Mouse (Mus musculus) heart, postnatal 10 days (tissue): ENCODE measurements around the gene Gpr156. TPM values are rescaled to one million over a fixed set of nuclear protein-coding genes. Genes with fewer than 3 reads are reported as not detected.
A peak's percentile ranks its signal among the peaks of the same experiment; 100 is the strongest.

ENCODE experiments used
- DNase-seq, 2 experiments: peaks; one replicate each; pipeline ENCODE4 v3.0.0; 2021
- intact Hi-C: fragments of 180-260 bp; cut with DNase I; formaldehyde crosslinking; loops from one replicate; pipeline ENCODE4 v1.15.1; 2025
- total RNA-seq, 2 experiments: library from RNA; stranded (reverse); gene quantifications; 2 replicates each; pipeline ENCODE4 v1.2.3; 2021

Gpr156 gene
- total RNA-seq, 2 experiments from 2014 or later = 0.07 to 0.14 TPM

DNA sequence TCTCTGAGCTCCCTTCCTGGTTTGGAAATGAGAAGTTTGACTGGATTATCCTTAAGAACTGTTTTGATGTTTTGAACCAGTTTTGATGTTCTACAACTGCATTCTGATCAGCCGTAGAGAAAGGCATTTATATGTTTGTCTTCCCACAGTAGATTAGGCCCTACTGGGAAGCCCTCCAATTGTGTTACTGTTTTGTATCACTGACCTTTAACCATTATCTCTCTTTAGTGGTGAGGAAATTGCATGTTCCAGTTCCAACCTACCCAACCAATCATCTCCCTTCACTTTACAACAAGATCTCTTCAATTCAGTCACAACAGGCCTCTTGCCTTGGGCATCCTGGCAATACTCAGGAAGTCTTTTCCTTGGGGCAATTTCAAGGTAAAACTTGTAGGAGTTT, 5.2 kb upstream of the Gpr156 start:
- intact Hi-C loops = no loop called here
- no peak for DNase-seq

DNA sequence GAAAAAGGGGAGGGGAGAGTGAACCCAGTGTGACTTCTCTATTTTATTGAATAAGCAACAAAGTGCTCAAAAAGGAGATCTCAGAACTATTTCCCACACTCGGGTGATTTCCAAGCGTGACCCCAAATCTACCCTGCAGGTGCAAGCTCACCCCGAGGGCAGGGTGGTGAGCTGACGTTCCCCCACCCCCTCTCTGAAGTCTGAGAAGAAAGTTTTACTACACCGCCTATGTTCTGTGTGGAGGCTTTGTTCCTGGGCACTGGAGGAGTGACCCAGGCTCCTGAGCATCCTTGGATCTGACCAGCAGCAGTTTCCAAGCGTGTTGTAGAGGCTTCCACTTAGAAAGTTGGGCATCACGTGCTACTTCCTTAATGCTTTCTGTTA, 514 bp downstream of the Gpr156 start:
- no peak for DNase-seq
- intact Hi-C loops = no loop called here

DNA sequence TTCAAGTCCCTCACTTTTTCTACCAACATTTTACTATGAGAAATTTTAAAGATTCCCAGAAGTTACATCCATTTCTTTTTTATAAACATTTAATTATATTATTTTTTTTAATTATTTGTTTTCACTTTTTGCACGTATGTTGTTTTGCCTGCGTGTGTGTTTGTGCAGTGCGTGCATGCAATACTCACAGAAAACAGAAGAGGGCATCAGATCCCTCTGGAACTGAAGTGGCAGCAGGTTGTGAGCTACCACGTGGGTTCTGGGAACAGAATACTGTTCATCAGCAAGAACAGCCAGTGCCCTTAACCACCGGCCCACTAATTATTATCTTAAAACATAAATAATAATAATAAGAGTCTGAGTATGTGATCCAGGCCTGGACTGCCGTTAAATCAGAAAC, 2.7 kb downstream of the Gpr156 start:
- intact Hi-C loops = no loop called here
- no peak for DNase-seq

DNA sequence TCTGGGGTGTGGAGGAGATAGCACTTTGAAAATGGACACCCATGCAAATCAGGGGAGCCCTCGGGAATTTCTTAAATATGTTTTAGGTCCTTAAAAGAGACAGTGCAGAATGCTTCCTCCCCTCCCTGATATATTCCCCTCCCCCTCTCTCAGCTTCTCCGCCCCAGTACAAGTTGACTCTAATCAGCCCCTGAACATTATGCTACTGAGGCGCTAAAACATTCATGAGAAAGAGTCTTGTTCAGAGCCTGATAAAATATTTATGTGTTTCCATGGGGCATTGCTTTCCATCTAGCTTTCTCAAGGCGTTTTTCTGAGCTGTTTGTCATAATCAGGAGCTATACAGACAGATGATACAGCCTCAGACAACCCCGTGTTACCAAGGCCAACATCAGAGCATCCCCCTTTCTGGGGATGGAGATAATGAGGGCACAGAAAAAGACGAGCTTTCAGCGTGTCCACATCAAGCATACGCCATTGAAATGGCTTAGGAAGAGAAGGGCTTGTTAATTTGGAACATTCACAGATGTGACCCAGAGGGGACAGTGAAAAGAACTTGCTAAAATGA, 4.6 kb downstream of the Gpr156 start:
- no peak for DNase-seq
- intact Hi-C loops = no loop called here

DNA sequence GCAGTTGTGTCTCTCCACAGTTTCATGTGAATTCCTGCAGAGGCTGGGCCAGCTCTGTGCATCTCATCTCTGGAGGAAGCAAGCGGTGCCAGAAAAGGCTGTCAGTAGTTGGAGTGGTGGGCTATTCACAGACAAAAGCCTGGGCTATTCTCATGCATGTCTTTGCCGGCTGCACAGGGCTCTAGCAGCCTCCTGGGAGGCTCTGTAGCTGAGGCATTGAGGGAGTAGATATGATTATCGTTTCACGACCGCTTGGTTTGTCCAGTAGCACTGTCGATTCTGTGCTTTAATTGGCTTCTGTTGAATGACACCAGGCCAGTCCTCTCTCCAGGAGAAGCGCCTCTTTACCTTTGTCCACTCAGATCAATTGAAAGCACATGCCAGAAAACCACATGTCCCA, 9.8 kb downstream of the Gpr156 start:
- intact Hi-C loops = no loop called here
- no peak for DNase-seq

DNA sequence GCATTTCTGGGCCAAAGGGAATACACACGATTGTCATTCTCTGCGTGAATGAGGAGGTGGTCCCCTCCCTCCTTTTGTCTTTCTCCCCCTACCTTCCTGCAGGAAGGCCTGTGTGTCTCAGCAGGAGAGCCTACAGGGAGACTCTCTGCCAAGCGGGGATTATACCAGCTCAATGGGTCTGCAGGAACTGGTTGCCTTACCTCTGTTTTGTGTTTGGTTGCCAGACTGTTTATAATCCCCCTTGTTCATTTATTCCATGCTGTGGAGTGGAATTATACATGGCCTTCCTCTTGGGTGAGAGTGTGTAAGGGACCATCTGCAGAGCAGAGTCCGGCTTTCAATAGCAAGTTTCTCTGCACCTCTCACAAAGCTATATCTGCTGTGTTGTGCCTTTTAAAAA, 10.8 kb downstream of the Gpr156 start:
- DNase-seq = no peak
- intact Hi-C loops = no loop called here

DNA sequence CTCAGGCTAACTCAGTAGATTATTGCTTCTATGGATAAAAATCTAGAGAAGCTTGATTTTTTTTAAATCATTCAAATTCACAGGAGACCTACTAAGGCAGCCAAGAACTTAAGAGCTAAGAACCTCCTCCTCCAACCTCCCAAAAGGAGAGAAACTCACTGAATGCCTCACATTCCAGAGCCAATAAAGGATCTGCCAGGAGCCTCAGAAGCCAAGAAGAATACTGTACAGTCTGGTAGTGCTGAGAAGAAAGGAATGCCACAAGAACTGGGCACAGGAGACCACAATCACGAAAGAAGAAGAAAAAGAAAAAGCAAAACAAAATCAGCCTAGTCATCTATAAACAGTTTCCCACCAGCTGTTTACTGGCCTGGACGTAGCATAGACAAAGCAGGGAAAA, 12.7 kb downstream of the Gpr156 start:
- no peak for DNase-seq
- intact Hi-C loops = no loop called here

DNA sequence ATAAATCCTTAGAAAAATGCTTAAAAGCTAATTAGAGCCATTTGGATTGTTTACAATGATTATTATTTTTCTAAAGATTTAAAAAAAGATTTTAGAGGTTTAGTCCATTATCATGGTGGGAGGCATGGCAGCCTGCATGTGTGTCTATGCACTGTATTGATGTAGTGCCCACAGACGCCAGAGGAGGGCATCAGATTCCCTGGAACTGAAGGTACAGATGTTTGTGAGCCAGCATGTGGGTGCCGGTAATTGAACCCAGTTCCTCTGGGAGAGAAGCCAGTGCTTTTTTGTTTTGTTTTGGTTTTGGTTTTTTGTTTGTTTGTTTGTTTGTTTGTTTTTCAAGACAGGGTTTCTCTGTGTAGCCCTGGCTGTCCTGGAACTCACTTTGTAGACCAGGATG, 13.3 kb downstream of the Gpr156 start:
- intact Hi-C loops = no loop called here
- no peak for DNase-seq

DNA sequence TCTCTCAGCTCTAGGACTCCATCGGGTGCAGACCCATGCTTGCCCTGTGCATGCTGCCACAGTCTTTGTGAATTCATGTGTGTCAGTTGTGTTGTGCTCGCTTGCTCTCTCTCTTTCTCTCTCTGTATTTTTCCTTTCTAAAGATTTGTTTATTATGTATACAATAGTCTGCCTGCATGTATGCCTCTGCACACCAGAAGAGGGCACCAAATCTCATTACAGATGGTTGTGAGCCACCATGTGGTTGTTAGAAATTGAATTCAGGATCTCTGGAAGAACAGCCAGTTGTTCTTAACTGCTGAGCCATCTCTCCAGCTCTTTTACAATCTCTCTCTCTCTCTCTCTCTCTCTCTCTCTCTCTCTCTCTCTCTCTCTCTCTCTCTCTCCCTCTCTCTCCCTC, 18.6 kb downstream of the Gpr156 start:
- intact Hi-C loops = no loop called here
- DNase-seq = no peak

DNA sequence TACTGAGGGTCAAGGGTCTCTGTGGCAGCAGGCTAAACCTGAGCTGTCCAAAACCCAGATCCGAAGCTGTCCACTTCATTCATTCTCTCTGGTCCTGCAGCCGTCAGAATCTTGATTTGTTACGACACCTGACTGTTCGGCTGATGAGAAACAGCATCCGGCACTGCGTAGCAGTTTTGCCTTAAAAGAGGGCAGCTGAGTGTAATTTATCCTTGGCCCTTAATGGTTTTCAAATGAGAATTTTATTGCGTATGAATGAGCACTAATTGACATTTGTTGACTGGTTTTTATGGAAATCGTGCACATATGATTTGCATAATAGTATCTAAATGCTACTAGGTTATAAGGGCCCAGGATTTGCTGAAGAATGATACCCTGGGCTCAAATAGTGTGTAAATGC, 21.0 kb downstream of the Gpr156 start:
- intact Hi-C loops = no loop called here
- DNase-seq = no peak

DNA sequence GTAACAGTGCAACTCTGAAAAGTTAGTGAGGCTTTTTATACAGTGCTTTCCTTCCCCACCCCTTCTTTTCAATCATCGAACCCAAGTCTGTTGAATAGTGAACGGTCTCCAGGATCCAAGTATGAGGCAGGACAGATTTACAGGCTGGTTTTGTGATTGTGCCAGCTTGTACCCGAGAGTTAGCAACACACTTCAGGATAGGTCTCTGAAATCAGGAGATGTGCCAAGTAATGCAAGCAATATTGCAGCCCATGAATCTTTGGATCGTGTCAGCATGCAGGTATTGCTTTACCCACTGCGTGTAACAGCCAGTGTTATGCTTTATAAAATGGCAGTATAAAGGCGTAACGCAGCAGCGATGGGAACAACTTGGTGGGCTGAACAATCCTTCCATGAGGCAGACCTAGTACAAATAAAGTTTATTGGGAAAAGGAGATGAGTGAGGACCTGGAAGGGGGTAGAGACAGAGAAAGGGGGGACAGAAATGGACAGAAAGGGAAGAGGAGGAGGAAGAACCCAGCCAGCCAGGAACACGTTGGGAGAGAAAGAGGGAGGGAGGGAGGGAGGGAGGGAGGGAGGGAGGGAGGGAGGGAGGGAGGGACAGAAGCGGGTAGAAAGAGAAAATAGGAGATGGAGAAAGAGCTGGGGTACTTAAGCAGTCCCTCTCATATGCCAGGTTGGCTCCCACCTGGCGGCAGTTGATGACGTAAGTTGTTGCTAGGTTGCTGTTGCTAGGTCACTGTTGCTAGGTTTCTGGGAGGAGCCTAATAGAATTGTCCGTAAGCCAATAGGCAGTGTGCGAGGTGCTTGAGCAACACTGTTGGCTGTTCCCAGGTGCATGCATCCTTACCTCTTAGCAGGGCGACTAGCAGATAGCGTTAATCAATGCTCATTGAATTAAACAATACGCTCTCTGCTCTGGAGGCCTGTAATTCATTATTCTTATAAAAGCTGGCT, 22.1 kb downstream of the Gpr156 start:
- no peak for DNase-seq
- intact Hi-C loops = loop anchor here (2.0 kb wide), 1 partner anchor 42 kb away; no protein-coding TSS in a partner anchor

DNA sequence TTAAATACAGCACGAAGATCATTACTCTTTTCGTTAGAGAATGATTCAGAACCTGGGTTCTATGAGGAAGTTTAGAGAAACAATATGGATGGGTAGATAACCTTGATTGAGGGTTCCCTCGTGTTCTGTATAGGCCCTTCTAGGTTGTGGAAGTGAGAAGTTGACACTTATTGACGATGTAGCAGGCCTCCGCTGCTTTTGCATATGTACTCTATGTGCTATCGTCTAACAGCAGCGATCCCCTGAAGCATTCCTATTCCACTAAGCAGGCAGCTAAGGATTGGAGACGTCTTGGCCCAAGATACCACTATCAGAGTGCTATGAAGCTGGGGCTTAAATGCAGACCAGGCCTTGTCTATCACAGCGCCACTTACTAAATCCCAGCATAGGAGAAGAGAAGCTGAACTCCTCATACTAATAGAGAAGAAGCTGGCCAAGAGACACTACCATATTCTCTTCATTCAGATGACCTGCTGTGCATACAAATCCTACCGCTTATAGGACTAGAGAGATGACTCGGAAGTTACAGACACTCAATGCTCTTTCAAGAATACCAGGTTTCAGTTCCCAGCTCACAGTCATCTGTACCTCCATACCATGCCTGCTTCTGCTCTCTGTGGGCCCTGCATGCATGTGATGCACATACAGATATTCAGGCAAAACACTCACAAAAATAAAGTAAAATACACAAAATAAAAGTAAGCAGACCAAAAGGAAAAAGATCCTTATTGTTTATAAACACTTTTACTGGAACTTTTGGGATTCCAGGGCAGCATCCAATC, 23.0 kb downstream of the Gpr156 start:
- DNase-seq = no peak
- intact Hi-C loops = loop anchor here (2.0 kb wide), 1 partner anchor 42 kb away; no protein-coding TSS in a partner anchor

DNA sequence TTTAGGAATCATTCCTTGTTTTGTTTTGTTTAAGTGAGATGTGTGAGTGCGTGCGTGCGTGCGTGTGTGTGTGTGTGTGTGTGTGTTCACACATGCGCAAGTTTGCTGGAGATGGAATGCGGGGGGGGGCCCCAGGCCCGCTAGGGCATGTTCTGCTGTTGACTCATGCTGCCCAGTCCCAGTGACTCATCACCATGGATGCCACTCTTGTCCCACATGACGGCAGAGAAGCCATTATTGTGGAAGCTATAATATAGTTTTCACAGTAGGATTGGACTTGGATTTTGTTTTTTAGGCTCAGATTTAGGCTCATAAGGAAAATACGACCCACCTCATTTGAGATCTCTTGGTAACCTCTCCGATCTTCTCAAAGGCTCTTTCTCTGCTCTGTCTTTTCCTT, 24.0 kb downstream of the Gpr156 start:
- intact Hi-C loops = loop anchor here (10.0 kb wide), 1 partner anchor 645 kb away; no protein-coding TSS in a partner anchor
- DNase-seq = no peak

DNA sequence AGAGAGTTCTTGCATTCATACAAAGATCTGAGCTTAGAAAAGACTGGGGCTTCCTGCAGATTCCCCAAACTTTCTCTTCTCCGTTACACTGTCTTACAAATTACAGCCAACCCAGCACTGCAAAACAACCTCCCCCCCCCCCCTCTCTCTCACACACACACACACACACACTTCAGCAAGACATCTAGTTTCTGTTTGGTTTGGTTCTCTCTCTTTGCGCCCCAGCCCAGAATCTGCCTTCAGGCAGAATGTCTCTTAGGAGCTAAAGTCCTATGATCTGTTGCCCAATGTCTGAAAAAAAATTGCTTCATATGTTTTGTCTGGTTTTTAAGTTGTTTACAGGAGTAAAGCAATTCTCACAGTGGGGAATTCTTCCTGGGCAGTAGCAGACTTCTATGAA, 27.4 kb downstream of the Gpr156 start:
- peak; percentile 11 to 34 for DNase-seq
- intact Hi-C loops = loop anchor here (10.0 kb wide), 1 partner anchor 649 kb away; no protein-coding TSS in a partner anchor

DNA sequence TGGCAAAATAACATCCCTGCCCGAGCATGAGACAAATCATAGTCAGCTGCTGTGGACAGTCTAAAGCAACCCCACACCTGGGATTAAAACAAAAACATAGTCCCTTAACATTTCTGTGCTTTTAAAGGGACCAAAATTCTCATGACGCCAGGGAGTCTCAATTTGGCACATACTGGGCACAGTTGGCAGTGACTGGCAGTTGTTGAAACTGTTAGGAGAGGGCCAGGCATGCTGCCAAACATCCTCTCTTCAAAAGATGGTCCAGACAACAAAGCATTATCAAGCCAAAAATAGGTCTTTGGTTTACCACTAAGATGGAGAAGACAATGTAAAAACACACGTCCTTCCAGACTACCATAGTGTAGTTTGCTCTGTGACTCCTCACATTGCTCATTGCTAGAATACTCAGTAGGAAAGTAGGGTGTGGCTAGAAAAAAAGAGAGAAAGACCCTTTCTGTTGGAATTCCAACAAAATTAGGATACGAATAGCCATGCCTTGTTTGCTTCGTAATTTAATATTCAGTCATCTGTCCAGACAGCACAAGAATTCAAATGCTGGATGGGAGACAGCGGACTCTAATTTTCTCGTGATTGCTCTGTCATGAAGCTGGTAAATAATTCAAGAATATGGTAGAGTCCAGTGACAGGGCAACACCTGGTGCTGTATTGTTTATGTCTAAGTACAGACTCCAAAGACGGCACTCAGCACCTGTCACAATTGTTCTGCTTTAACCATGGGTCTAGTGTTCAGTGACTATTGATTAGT, 28.9 kb downstream of the Gpr156 start:
- peak in 1 of 2 experiments; percentile 18 for DNase-seq
- intact Hi-C loops = loop anchor here (5.0 to 10.0 kb wide), 3 partner anchors 78 to 833 kb away; partner anchors contain the start of gene Lrrc58

DNA sequence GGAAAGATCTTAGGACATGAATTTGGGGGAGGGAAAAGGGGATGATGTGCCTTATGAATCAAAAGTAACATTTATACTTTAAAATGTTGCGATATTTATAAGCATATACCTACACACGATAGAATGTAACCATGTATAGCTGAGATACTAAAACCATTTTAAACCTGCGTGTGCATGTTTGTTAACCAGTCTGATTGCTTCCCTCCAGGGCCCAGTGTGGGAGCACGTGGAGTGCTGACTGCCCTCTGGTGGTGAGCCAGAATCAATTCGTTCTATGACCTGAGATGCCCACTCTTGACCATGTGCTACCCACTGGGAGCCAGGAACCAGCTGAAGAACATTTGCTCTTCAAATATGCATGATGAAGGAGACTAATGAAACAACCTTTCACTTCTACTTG, 30.9 kb downstream of the Gpr156 start:
- intact Hi-C loops = loop anchor here (1.0 to 10.0 kb wide), 5 partner anchors 80 to 835 kb away; partner anchors contain the start of gene Lrrc58
- peak; percentile 74 to 84 for DNase-seq

DNA sequence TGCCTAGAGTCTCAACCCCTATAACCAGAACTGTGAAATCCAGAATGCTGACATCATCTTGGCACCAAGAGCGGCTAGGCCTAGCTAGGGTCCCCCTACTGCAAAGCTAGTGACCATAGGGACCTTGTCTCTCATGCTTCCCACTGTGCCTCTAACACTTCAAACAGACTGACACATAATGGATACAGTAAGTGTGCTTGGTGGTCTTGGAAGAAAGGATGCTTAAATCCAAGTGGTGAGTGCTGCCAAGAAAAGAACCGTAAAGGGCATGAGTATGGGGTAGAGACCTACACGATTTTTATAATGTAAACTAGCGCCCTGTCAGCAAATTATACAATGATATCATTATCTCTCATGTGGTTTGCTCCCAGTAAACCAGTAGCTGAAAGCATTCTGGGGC, 32.1 kb downstream of the Gpr156 start:
- intact Hi-C loops = loop anchor here (5.0 to 10.0 kb wide), 3 partner anchors 81 to 836 kb away; partner anchors contain the start of gene Lrrc58
- no peak for DNase-seq

DNA sequence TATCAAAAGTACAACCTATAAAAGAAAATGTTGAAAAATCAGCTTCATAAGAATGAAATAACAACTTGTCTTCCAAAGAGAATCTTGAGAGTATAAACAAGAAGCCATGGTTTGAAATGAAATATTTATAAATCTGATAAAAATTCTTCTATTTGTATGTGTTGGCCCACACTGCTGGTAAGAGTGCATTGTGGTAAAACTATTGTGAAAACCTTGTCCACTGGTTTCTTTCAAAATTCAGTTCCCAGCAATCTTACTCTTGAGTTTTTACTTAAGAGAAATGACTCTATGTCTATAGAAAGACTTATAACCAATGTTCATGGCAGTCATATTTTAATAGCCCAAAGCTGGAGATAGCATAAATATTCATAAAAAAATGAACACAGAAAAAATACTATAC, 34.9 kb downstream of the Gpr156 start:
- DNase-seq = no peak
- intact Hi-C loops = no loop called here

DNA sequence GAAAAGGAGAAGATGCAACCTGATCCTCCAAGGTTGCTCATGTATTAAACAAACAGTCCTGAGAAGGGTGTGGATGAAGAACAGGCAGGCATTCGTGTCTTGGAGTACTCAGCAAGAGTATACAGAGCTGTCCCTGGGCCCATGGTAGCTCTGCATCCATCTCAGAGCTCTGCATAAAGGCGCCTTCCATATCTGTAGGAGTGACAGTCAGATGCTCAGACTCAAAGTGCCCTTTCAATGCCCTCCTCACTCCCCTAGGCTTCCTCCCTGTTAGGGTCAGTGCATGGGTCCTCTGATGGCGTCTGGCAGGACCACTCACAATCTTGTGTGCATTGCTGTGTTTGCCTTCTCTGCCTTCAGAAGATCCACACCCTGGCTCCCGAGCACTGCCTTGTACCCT, 36.9 kb downstream of the Gpr156 start:
- DNase-seq = no peak
- intact Hi-C loops = no loop called here
